Mouse (Mus musculus): ENCODE data around the gene Gprasp1. TPM values are rescaled to one million over a fixed set of nuclear protein-coding genes. Genes with fewer than 3 reads are reported as not detected.
"Not testable (repeated sequence)": the region's sequence is repeated elsewhere in the genome, so short reads cannot be mapped to it uniquely, and the experiment has no call there.

The Gprasp1 gene
- polyA plus RNA-seq, 1 experiment from 2014 or later: 41.4 TPM

DNA sequence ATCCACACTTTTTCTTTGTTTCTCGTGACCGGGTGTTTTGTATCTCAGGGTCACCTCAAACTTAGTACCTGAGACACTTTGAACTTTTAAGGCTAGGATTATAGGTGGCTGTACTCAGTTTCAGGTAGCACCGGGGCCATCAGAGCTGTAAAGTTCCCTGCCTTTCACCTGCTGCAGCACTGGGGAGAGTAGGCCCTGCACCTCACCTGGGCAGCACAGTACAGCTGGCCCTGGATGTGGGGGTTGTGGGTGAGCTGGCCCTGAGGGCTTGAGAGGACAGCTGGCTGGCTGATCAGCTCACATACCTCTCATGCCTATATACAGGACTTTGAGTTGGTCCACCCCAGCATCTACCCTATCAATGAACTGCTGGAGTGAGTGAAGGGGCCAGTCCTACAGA, 61.6 kb downstream of the Gprasp1 start:
- Histone ChIP-seq H3K4me1 (ENCODE audit: control insufficient read depth, insufficient read depth, low read length) (no peaks in the 10 kb centered on the region), H3K27me3 (ENCODE audit: control insufficient read depth, insufficient read depth, low read length) (no peaks in the 10 kb centered on the region), H3K4me3 (replicated peaks; ENCODE audit: low read length) (no peak overlapping the region), H3K4me2 (ENCODE audit: low read depth, low read length) (no peak overlapping the region), H3K27ac (ENCODE audit: low read length) (no peak overlapping the region), H3K36me3 (ENCODE audit: control insufficient read depth, insufficient read depth, low read length) (no peaks in the 10 kb centered on the region), H3K9me3 (replicated peaks; ENCODE audit: control insufficient read depth, low read length) (no peaks in the 10 kb centered on the region), H3K9ac (ENCODE audit: low read length) (no peak overlapping the region)
- 86% methylated on average over 3 of the region's 3 CpGs for WGBS
- no peak for ATAC-seq (ENCODE audit: insufficient read depth, low FRiP score)

DNA sequence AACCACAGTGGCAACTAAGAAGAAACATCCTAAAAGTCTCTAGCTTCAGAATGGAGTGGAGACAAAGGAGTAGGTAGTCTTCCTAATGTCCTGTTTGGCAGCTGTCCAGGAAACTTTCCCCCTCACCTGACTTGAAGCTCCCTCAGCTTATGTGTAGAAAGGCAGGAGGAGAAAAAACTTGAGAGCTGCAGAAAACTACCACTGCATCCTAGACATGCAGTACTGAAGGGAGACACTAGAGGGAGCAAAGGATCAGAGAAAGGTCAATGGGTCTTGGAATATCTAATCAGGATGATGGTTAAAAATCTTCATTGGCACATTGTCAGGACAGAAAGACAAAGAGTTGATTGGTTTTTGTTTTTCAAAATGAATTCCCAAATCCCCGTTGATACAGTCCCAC, 63.2 kb downstream of the Gprasp1 start:
- no peak overlapping the region for H3K9ac ChIP-seq (ENCODE audit: low read length)
- H3K4me1 ChIP-seq (ENCODE audit: control insufficient read depth, insufficient read depth, low read length): no peaks in the 10 kb centered on the region
- H3K27me3 ChIP-seq (ENCODE audit: control insufficient read depth, insufficient read depth, low read length): no peaks in the 10 kb centered on the region
- H3K4me2 ChIP-seq (ENCODE audit: low read depth, low read length): no peak overlapping the region
- no peaks in the 10 kb centered on the region for H3K9me3 ChIP-seq (replicated peaks; ENCODE audit: control insufficient read depth, low read length)
- no peaks in the 10 kb centered on the region for H3K36me3 ChIP-seq (ENCODE audit: control insufficient read depth, insufficient read depth, low read length)
- ATAC-seq (ENCODE audit: insufficient read depth, low FRiP score): no peak
- 15% methylated on average over 1 of the region's 1 CpGs for whole genome bisulfite sequencing
- H3K27ac ChIP-seq (ENCODE audit: low read length): no peak overlapping the region
- no peak overlapping the region for H3K4me3 ChIP-seq (replicated peaks; ENCODE audit: low read length)

DNA sequence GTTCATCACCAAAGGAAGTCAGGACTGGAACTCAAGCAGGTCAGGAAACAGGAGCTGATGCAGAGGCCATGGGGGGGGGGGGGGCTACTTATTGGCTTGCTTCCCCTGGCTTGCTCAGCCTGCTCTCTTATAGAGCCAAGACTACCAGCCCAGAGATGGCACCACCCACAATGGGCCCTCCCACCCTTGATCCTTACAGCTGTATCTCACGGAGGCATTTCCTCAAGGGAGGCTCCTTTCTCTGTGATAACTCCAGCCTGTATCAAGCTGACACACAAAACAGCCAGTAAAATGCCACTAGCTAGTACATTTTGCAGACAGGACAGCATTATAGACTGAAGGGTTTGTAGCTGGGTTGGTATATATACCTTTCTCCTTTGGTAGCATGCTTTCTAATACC, 93.4 kb downstream of the Gprasp1 start:
- H3K4me2 ChIP-seq (ENCODE audit: low read depth, low read length); H3K36me3 ChIP-seq (ENCODE audit: control insufficient read depth, insufficient read depth, low read length); H3K4me3 ChIP-seq (replicated peaks; ENCODE audit: low read length); H3K9ac ChIP-seq (ENCODE audit: low read length); H3K4me1 ChIP-seq (ENCODE audit: control insufficient read depth, insufficient read depth, low read length); H3K27me3 ChIP-seq (ENCODE audit: control insufficient read depth, insufficient read depth, low read length); H3K9me3 ChIP-seq (replicated peaks; ENCODE audit: control insufficient read depth, low read length); ATAC-seq (ENCODE audit: insufficient read depth, low FRiP score); H3K27ac ChIP-seq (ENCODE audit: low read length): not testable (repeated sequence)
- 41% methylated on average over 1 of the region's 1 CpGs for WGBS

DNA sequence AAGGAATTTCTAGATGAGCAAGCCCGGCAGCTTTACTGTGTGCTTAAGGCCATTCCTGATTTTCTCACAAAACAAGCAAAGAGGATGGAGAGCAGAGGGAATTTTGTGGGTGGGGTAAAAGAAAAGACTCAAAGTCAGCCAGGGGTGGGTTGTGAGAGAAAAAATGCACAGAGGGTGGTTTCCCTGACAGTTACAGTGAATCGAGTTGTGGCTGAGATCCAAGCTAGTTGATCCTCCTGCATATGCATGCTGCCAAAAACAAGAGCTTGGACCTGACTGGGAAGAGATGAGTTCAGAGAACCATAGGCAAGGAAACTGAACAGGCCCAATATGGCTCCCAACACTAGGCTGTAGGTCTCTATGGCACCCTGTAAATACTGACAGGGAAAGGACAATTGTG, 95.4 kb downstream of the Gprasp1 start:
- no peak for ATAC-seq (ENCODE audit: insufficient read depth, low FRiP score)
- 49% methylated on average over 2 of the region's 2 CpGs for WGBS
- H3K4me3 ChIP-seq (replicated peaks; ENCODE audit: low read length): no peak overlapping the region
- H3K36me3 ChIP-seq (ENCODE audit: control insufficient read depth, insufficient read depth, low read length): no peaks in the 10 kb centered on the region
- H3K27ac ChIP-seq (ENCODE audit: low read length): no peak overlapping the region
- H3K4me1 ChIP-seq (ENCODE audit: control insufficient read depth, insufficient read depth, low read length): no peaks in the 10 kb centered on the region
- H3K27me3 ChIP-seq (ENCODE audit: control insufficient read depth, insufficient read depth, low read length): no peaks in the 10 kb centered on the region; the same call in 1 of the 2 replicates
- no peak overlapping the region for H3K9ac ChIP-seq (ENCODE audit: low read length)
- no peaks in the 10 kb centered on the region for H3K9me3 ChIP-seq (replicated peaks; ENCODE audit: control insufficient read depth, low read length)
- H3K4me2 ChIP-seq (ENCODE audit: low read depth, low read length): no peak overlapping the region

DNA sequence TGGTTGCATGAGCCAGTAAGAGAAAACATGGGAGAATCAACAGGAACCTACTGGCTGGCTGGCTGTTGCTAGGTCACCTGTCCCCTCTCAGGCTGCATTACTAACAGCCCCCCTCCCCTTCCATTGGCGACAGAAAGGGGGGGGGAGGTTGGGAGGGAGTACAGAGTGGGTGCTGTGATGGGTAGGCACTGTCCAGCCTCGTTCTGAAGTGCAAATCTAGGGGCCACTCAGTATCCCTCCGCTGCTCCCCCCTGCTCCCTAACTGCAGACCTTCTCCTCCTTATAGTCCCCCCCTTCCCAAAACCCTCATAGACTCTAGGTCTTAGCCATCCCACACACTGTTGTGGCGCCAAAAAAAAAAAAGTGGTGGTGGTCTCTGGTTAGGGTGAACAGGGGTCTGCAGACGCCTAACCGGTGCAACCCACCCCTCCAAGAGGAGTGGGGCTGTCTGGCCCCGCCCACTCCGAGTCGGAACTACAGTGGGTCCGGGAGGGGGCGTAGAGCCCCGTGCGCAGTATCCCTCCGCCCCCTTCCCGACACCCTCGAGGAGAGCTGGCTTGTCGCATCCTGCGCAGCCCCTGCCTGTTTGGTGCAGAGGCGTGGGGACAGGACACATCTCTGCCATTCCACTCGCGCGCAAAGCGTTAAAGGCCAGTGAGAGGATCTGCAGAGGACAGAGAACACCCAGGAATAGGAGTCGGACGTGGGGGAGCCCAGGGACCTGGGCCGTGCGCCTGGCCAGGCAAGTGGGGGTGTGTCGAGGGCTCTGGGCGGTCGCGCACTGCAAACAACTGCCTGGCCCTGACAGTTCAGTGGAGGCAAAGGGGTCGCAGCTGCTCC, 96.2 kb downstream of the Gprasp1 start, which contains the start of gene Gprasp2:
Gene Gprasp2, plus strand, starts transcription at position 514 of the 840 bp plus-strand sequence.
- not testable (repeated sequence) for H3K9me3 ChIP-seq (replicated peaks; ENCODE audit: control insufficient read depth, low read length); H3K27ac ChIP-seq (ENCODE audit: low read length); H3K36me3 ChIP-seq (ENCODE audit: control insufficient read depth, insufficient read depth, low read length); H3K27me3 ChIP-seq (ENCODE audit: control insufficient read depth, insufficient read depth, low read length); H3K4me1 ChIP-seq (ENCODE audit: control insufficient read depth, insufficient read depth, low read length)
- peak within 1 kb of the TSS; percentile 48 for H3K4me3 ChIP-seq (replicated peaks; ENCODE audit: low read length)
- peak within 1 kb of the TSS; percentile 55 for H3K4me2 ChIP-seq (ENCODE audit: low read depth, low read length)
- H3K9ac ChIP-seq (ENCODE audit: low read length): peak within 1 kb of the TSS; percentile 66
- peak; percentile 89; the same call in 1 of the 2 replicates for ATAC-seq (ENCODE audit: insufficient read depth, low FRiP score)
- WGBS: 11% methylated on average over 20 of the region's 32 CpGs

DNA sequence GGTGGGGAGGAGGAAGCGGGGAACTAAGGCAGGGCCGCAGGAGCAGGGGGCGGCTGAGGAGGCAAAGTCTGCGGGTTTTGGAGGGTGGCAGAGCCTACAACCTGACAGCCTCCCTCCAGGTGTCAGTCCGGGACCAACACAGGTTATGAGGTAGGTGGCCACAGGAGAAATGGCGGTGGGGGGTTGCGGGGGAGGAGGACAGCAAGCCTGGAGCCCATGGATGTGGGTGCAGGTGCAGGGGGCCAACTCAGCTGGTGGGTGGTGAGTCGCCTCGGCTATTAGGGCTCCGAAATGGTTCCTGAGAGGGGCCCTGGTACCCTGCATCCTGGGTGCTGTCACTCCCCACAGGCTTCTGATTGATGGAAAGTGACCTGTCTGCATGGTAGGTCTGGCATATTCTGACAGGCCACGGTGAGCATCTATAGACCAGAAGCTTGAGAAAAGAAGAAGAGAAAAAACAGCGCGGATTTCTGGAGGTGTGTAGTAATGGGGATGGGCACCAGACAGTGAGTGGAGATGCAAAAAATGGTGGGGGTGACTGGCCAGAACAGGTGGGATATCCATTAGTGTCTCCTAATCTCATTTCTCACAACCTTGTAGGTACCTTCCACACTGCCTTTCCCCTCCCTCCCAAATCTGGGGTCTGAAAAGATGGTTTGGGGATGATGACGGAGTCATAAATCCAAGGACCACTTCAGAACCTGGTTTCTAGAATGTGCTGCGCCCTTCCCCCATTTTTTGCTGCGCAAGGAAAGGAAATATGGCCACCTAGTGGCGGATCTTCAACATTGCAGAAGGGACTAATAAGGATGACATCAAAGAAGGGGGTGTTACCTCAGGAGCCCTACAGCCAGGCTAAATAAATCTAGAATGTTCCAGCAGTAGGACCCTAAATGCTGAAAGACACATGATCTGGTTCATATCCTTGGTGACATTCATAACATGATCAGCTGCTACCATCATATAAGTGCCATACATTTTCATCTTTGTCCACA, 97.2 kb downstream of the Gprasp1 start:
- 14% methylated on average over 15 of the region's 17 CpGs for WGBS
- Histone ChIP-seq H3K9ac (ENCODE audit: low read length) (peak overlapping the region; percentile 66), H3K4me2 (ENCODE audit: low read depth, low read length) (peak overlapping the region; percentile 55), H3K4me3 (replicated peaks; ENCODE audit: low read length) (peak overlapping the region; percentile 48)
- not testable (repeated sequence) for H3K9me3 ChIP-seq (replicated peaks; ENCODE audit: control insufficient read depth, low read length); H3K4me1 ChIP-seq (ENCODE audit: control insufficient read depth, insufficient read depth, low read length); H3K27me3 ChIP-seq (ENCODE audit: control insufficient read depth, insufficient read depth, low read length); H3K36me3 ChIP-seq (ENCODE audit: control insufficient read depth, insufficient read depth, low read length); H3K27ac ChIP-seq (ENCODE audit: low read length)
- 0 out of 2 replicates have a peak, but pooled peaks have one; percentile 27 for ATAC-seq (ENCODE audit: insufficient read depth, low FRiP score)

MicroRNAs encoded within 50 kb of the gene (microRNA counts, 519-probe panel; counts per million panel counts)
- microRNA mmu-miR-1970: not detected

Small RNA genes lying within 50 kb of the gene (microRNA-seq; reads per million reads assigned to microRNA genes)
- gene Mir1970 (not detected), gene Mir7646 (not detected)

Other genes starting within 250 kb of the Gprasp1 start
- gene AV320801, start 248.1 kb upstream of the Gprasp1 start, polyA plus RNA-seq (2015; fragmentation: Nextera tagmentation; extraction: Ambion mirVana): not detected in 2 replicates
- not detected in 2 replicates for gene Nxf7, start 144.0 kb upstream of the Gprasp1 start, polyA plus RNA-seq (2015; fragmentation: Nextera tagmentation; extraction: Ambion mirVana)
- gene Prame, start 115.0 kb upstream of the Gprasp1 start, polyA plus RNA-seq (2015; fragmentation: Nextera tagmentation; extraction: Ambion mirVana): not detected in 2 replicates
- 0.08 TPM in 1 of 2 replicates, not detected in the other for gene Tcp11x2, start 48.9 kb upstream of the Gprasp1 start, polyA plus RNA-seq (2015; fragmentation: Nextera tagmentation; extraction: Ambion mirVana)
- not detected in 2 replicates for gene Tmsb15a, start 17.5 kb upstream of the Gprasp1 start, polyA plus RNA-seq (2015; fragmentation: Nextera tagmentation; extraction: Ambion mirVana)
- gene Armcx5, start within 50 bp of the Gprasp1 start, polyA plus RNA-seq (2015; fragmentation: Nextera tagmentation; extraction: Ambion mirVana): 7.8 and 8.5 TPM in 2 replicates
- 34.9 and 37.4 TPM in 2 replicates for gene Bhlhb9, start 54.9 kb downstream of the Gprasp1 start, polyA plus RNA-seq (2015; fragmentation: Nextera tagmentation; extraction: Ambion mirVana)
- gene Gprasp2, start 96.3 kb downstream of the Gprasp1 start, polyA plus RNA-seq (2015; fragmentation: Nextera tagmentation; extraction: Ambion mirVana): 20.1 and 21.0 TPM in 2 replicates

All from stomach, embryonic 16.5 days (tissue).